Mouse (Mus musculus) heart, embryonic 10.5 days (tissue): Measurements from ENCODE around the gene Srbd1. TPM values are rescaled to one million over a fixed set of nuclear protein-coding genes. Genes with fewer than 3 reads are reported as not detected.

Experiments used
- DNase-seq: peaks from one replicate; pipeline ENCODE4 v3.0.0-alpha.2; 2017; ENCODE audit warnings: low spot score
- H3K27ac ChIP-seq: fragments of 300-500 bp; sonication (generic); 2 replicates; pipeline ENCODE4 v1.5.1; 2016; ENCODE audit warnings: mild to moderate bottlenecking
- H3K27me3 ChIP-seq: fragments of 300-500 bp; sonication (generic); 2 replicates; pipeline ENCODE4 v1.6.1; 2016; ENCODE audit warnings: mild to moderate bottlenecking; ENCODE audit not compliant: poor library complexity, insufficient read depth, severe bottlenecking
- H3K36me3 ChIP-seq: fragments of 300-500 bp; sonication (generic); 2 replicates; pipeline ENCODE4 v1.6.1; 2016; ENCODE audit warnings: mild to moderate bottlenecking, moderate library complexity
- H3K4me1 ChIP-seq: fragments of 300-500 bp; sonication (generic); 2 replicates; pipeline ENCODE4 v1.6.1; 2016; ENCODE audit warnings: mild to moderate bottlenecking
- H3K4me3 ChIP-seq: fragments of 300-500 bp; sonication (generic); 2 replicates; pipeline ENCODE4 v1.5.1; 2016; ENCODE audit warnings: mild to moderate bottlenecking, moderate library complexity
- H3K9me3 ChIP-seq: fragments of 300-500 bp; sonication (generic); 2 replicates; pipeline ENCODE4 v1.6.1; 2016; ENCODE audit warnings: mild to moderate bottlenecking, moderate library complexity
- WGBS: fragments of 180-500 bp; shearing (Covaris S2); methylation state at CpG from one replicate; pipeline ENCODE4 v1.1.7; 2016; 5-methylcytosine and 5-hydroxymethylcytosine counted together
- polyA plus RNA-seq: library from polyadenylated mRNA; unstranded; fragments of >200 nt; fragmentation: Nextera tagmentation; extraction: Ambion mirVana; gene quantifications from 2 replicates; pipeline ENCODE4 v1.2.1, GENCODE M21; 2016

Srbd1 gene
- polyA plus RNA-seq, 1 experiment from 2014 or later = 15.4 TPM

DNA sequence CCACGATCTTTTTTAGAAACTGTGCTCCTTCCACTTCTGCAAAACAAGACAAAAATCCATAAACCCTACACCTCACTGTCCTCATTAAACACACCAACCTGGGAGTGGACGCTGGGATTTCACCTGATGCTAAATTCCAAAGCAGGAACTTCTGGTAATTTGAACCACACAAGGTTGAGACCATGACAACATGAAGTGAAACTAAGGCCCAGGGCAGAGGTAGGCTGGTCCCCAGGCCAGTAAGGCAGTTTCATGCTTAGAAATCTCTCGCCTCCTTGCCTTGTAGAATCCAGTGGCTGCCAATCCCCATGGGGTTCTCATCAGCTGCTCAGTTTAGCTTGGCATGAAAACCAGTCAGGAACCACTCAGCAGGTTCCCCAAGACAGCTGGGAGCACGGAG, 158.4 kb downstream of the Srbd1 start:
- Histone ChIP-seq H3K4me1 (peaks cover 38% of the 10 kb centered on the region), H3K27me3 (no peaks in the 10 kb centered on the region), H3K4me3 (no peak overlapping the region), H3K9me3 (no peaks in the 10 kb centered on the region), H3K27ac (no peak overlapping the region), H3K36me3 (peaks cover 12% of the 10 kb centered on the region; the same call in 1 of the 2 replicates)
- no peak for DNase-seq
- 70% methylated on average over 4 of the region's 4 CpGs for WGBS

DNA sequence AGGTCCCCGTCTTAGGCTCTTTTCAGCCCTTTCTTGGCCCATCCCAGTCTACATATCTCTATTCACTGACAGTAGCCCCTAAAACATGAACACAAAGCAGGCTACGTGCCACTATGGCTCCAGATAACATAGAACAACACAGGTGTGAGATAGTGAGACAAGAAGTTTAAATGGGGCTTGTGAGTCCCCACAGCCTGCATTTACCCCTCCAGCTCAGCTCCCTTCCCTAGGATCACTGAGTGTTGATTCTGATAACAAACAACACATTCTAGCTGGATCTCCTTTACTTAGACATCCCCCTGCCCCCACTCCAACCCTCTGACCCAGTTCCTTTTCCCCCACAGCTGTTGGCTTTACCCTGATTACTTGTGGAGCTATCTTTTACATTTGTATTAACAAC, 158.8 kb downstream of the Srbd1 start:
- Histone ChIP-seq H3K36me3 (peaks cover 12% of the 10 kb centered on the region; the same call in 1 of the 2 replicates), H3K27ac (no peak overlapping the region), H3K4me3 (no peak overlapping the region), H3K27me3 (no peaks in the 10 kb centered on the region), H3K4me1 (peaks cover 38% of the 10 kb centered on the region), H3K9me3 (no peaks in the 10 kb centered on the region)
- DNase-seq = no peak
- 35% methylated on average over 2 of the region's 2 CpGs for WGBS

DNA sequence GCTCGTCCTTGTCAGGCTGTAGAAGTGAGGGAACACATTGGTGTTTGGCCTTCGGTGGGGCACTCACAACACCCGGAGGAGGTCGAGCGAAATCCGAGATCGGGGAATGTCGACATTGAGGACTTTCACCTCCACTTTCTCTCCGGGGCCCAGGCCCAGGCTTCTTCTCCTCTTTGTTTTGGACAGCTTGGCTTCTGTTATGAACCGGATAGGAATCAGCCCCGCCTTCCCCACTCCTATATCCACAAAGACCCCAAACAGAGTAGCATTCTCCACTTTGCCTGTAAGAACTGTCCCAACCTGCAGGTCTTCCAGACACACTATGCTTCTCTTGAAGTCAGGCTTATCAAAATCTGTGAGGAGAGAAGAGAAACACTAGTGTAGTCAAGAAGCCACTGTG, 159.8 kb downstream of the Srbd1 start:
- peaks cover 12% of the 10 kb centered on the region; the same call in 1 of the 2 replicates for H3K36me3 ChIP-seq
- no peaks in the 10 kb centered on the region for H3K9me3 ChIP-seq
- no peak overlapping the region for H3K4me3 ChIP-seq
- H3K4me1 ChIP-seq = peaks cover 38% of the 10 kb centered on the region
- H3K27me3 ChIP-seq = no peaks in the 10 kb centered on the region
- DNase-seq = no peak
- WGBS = 66% methylated on average over 11 of the region's 11 CpGs
- no peak overlapping the region for H3K27ac ChIP-seq

DNA sequence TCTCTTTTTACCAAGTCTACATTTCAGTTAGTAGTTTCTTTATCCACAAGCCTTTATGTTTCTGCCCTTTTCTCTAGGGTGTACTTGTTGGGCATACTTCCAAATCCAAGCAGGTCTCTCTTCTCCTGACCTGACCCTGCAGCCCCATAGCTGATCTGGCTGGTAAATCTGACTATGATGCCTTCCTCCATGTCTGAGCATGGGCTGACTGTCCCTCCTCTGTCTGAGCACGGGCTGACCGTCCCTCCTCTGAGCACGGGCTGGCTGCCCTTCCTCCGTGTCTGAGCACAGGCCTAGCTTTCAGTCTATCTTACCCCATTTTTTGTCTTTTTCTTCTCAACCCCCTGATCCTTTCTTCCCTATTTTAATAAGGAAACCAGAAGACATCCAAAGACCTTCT, 162.7 kb downstream of the Srbd1 start:
- H3K36me3 ChIP-seq = peaks cover 6% of the 10 kb centered on the region; the same call in 1 of the 2 replicates
- H3K4me3 ChIP-seq = no peak overlapping the region
- H3K27me3 ChIP-seq = no peaks in the 10 kb centered on the region
- DNase-seq = no peak
- H3K9me3 ChIP-seq = no peaks in the 10 kb centered on the region
- H3K4me1 ChIP-seq = peaks cover 18% of the 10 kb centered on the region
- WGBS = 92% methylated on average over 4 of the region's 4 CpGs
- no peak overlapping the region for H3K27ac ChIP-seq

DNA sequence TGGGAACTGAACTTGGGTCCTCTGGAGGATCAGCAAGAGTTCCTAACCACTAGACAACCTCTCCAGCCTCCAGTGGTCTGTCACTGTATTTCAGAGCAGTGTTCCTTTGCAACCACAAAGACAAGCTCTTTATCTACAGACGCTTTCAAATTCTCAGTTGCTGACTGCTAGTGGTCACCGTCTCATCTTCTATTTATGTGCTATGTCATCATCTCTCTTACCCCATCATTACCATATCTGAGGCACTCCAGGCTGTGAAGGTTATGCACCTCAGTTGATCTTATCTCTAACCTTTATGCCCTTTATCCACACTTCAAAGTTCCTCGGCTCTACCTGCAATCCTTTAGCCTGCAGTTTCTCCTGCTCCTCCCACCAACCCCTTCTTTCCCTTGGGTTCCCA, 163.1 kb downstream of the Srbd1 start:
- no peak overlapping the region for H3K27ac ChIP-seq
- 71% methylated on average over 3 of the region's 3 CpGs for WGBS
- no peaks in the 10 kb centered on the region for H3K27me3 ChIP-seq
- H3K4me3 ChIP-seq = no peak overlapping the region
- peaks cover 13% of the 10 kb centered on the region for H3K4me1 ChIP-seq
- no peaks in the 10 kb centered on the region for H3K9me3 ChIP-seq
- peaks cover 6% of the 10 kb centered on the region; the same call in 1 of the 2 replicates for H3K36me3 ChIP-seq
- DNase-seq = no peak

DNA sequence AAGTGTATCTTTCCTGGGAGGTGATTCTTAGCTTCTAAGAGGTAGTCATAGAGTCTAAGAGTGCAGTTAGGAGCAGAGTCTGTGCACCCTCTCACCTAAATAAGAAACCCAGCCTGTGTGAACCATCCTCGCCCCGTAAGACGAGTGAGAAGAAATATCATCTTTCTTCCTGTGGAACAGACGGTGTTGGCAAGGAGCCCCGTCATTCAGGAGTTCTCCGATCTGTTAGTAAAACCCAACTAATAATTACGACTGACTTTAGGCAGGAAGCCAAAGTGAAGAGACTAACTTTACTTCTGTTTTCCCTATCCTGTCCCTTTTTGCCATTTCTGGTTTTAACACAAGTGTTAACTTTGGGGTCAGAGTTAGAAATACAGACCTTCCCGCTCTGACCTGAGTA, 166.1 kb downstream of the Srbd1 start:
- H3K4me3 ChIP-seq = no peak overlapping the region
- no peaks in the 10 kb centered on the region for H3K9me3 ChIP-seq
- WGBS = 85% methylated on average over 8 of the region's 8 CpGs
- DNase-seq = no peak
- H3K36me3 ChIP-seq = peaks cover 6% of the 10 kb centered on the region; the same call in 1 of the 2 replicates
- H3K27me3 ChIP-seq = no peaks in the 10 kb centered on the region
- H3K4me1 ChIP-seq = no peaks in the 10 kb centered on the region
- H3K27ac ChIP-seq = no peak overlapping the region

DNA sequence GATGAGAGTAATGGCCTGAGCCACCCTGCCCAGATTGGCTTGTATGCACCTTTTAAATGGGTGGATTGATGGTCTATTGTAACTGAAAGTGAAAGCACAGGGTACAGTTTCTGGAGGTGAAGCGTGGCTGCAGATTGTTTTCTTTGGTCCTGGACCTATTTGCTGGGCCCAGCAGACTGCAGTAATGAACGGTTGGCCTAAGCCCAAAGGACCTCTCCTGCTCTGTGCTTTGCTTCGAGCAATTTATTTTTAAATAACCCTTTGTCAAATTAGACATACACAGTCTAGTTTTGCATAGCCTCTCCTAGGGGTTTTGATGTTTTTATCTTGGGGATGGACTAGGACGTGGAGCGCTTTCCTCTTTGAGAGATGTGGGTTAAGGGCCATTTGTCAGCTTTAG, 169.9 kb downstream of the Srbd1 start:
- no peak for DNase-seq
- H3K27me3 ChIP-seq = no peaks in the 10 kb centered on the region
- H3K4me1 ChIP-seq = no peaks in the 10 kb centered on the region
- no peak overlapping the region for H3K4me3 ChIP-seq
- no peaks in the 10 kb centered on the region for H3K36me3 ChIP-seq
- no peak overlapping the region for H3K27ac ChIP-seq
- H3K9me3 ChIP-seq = no peaks in the 10 kb centered on the region
- WGBS = 78% methylated on average over 5 of the region's 5 CpGs

DNA sequence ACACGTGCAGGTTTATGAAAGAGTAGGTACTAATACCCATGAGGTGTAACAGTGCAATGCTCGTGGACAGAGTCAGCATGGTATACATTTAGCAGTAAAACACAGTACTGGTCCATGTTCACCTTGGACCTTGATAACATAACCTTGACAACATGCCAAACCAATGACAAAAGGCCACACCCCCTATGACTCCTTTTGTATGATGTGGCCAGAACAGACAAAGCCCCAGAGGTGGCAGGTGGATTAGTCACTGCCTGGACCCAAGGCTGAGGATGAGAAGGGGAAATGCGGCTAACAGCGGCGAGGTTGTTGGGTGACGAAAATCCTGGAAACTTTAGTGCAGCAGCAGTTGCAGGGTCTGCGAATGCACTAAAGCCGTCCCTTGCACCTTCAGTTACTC, 170.4 kb downstream of the Srbd1 start:
- Histone ChIP-seq H3K4me3 (no peak overlapping the region), H3K36me3 (no peaks in the 10 kb centered on the region), H3K27ac (no peak overlapping the region), H3K9me3 (no peaks in the 10 kb centered on the region), H3K27me3 (no peaks in the 10 kb centered on the region), H3K4me1 (no peaks in the 10 kb centered on the region)
- DNase-seq = no peak
- 88% methylated on average over 8 of the region's 8 CpGs for WGBS

DNA sequence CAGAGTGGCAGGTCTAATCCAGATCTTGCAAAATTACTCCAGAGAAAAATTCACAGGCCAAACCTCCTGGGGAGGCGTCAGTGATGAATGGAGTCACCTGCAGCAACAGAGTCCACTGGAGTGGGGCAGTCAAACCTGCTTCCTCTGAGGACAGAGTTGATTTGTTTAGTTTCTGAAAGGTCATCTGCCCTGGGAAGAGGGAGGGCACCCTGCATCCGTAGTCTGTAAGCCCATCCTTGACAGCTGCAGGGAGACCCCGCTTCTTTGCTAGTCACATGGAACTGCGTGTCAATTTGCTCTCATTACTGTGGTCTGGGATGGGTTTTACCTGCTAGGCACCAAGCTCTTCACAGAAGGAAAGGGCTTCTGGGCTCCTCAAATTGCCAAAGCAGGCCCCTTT, 173.9 kb downstream of the Srbd1 start:
- Histone ChIP-seq H3K27me3 (no peaks in the 10 kb centered on the region), H3K4me3 (no peak overlapping the region), H3K9me3 (no peaks in the 10 kb centered on the region), H3K4me1 (no peaks in the 10 kb centered on the region), H3K36me3 (no peaks in the 10 kb centered on the region), H3K27ac (no peak overlapping the region)
- 53% methylated on average over 4 of the region's 4 CpGs for WGBS
- DNase-seq = no peak

DNA sequence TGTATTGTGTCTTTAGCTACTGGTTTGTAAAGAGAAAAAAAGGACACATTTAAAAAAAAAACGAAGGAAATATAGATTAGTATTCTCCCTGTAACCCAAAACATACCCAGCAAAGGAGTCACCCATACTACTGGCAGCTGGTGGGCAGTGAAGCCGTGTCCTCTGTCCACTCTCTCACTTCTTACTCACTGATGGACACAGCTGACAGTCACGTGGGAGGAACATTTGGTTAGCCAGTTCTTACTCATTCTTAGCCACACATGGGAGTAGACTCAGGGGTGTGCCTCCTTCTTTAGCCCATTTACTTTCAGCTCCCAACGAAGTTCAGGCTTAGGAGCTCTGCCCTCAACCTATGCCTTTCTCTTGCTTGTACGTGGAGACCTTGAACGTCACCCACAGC, 183.3 kb downstream of the Srbd1 start:
- 62% methylated on average over 6 of the region's 6 CpGs for whole genome bisulfite sequencing
- H3K36me3 ChIP-seq = no peaks in the 10 kb centered on the region
- no peak overlapping the region for H3K4me3 ChIP-seq
- DNase-seq = no peak
- H3K27me3 ChIP-seq = no peaks in the 10 kb centered on the region
- no peak overlapping the region for H3K27ac ChIP-seq
- no peaks in the 10 kb centered on the region for H3K9me3 ChIP-seq
- H3K4me1 ChIP-seq = no peaks in the 10 kb centered on the region

DNA sequence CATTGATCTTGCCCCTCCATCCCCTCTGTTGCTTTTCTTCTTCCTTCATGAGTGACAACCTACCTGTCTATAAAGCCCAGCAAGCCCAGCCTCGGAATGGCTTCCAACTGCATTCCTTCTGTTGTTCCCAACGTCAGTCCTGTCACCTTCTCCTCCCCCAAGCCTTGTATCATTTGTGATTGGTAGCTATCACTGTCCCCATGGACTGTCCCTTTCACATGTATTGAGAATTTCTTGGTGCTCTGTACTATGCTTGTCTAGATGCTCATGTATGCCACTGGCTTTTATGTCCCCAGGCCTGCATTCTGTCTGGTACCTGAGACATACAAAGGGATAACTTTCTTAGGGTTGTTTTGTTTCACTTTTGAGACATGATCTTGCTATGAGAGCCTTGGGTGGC, 193.2 kb downstream of the Srbd1 start:
- H3K27ac ChIP-seq = no peak overlapping the region
- no peak for DNase-seq
- H3K27me3 ChIP-seq = peaks cover 35% of the 10 kb centered on the region
- H3K9me3 ChIP-seq = no peaks in the 10 kb centered on the region
- H3K4me3 ChIP-seq = no peak overlapping the region
- no peaks in the 10 kb centered on the region for H3K36me3 ChIP-seq
- H3K4me1 ChIP-seq = peaks cover 3% of the 10 kb centered on the region; the same call in 1 of the 2 replicates
- WGBS = 81% methylated on average over 2 of the region's 2 CpGs

DNA sequence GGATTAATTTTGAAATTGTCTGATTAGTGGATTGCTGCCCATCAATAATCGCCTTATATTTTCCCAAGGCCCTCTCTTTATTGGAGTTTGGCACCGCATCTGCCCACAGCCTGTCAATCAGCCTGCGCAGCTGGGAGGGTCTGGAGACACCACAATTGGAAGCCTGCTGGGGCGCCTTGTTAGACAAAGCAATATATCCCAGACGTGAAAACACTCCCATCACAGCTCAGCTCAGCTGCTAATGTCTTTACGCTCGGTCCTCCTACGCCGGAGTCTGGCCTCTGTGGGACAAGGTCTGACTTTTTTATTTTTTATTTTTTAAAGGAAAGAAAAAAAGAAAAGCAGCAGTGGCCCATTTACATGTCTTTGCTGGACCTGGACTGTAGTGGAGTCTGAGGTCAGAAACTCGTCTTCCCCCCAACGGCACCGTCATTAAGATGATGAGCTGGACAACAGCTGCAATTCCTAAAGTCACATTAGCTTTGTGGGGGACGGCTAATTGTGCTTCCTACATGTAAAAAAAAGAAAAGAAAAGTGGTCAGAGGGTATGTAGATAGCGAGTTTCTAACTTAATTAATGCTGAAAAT, 195.0 kb downstream of the Srbd1 start:
- Histone ChIP-seq H3K4me3 (no peak overlapping the region), H3K36me3 (no peaks in the 10 kb centered on the region), H3K4me1 (peaks cover 4% of the 10 kb centered on the region; the same call in 1 of the 2 replicates), H3K27me3 (peaks cover 38% of the 10 kb centered on the region), H3K9me3 (no peaks in the 10 kb centered on the region), H3K27ac (no peak overlapping the region)
- no peak for DNase-seq
- 71% methylated on average over 14 of the region's 14 CpGs for whole genome bisulfite sequencing

DNA sequence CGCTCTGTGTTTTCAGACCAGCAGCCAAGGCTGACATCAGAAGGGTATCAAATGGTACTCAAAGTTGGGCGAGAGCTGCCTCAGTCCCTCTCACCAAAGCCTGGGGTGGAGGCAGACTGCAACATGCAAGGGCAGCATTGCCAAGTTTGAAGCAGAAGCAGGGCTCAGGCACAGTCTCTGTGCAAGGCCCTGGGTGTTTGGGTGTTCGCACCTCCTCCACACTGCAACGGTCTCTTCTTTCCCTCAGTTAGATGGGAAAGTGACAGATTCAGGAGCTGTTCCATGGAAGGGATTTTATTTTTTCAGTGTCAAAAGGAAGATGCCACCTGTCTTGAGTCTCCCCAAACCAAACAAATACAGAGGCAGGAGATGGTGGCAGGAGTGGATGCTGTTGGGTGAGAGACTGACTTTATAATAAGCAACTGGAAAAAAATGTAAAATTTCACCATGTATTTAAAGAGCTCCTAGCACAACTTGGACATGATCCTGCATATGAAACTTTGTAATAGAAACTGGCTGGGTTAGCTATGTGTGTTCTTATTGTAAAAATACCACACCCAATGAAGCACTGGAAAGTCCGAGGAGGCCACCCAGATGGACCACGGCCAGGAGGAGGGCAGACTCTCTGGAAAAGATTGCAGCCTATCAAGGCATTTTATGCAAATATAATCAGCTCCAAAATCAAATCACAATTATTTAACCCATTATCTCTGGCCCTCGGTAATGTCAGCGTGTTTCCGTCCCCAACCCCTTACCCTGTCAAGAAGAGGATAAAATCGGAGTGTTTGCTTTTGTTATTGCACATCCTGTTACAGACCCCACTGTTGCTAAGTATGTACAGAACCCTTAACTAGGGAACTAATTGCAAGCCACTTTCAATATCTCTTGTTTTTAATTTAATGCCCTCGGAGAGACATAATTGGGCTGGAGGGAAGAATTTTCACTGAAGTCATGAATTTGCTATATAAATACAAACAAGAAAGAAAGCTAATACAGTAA, 195.8 kb downstream of the Srbd1 start:
- Histone ChIP-seq H3K36me3 (no peaks in the 10 kb centered on the region), H3K27me3 (peaks cover 46% of the 10 kb centered on the region), H3K4me3 (no peak overlapping the region), H3K9me3 (no peaks in the 10 kb centered on the region), H3K27ac (no peak overlapping the region), H3K4me1 (peaks cover 8% of the 10 kb centered on the region; the same call in 1 of the 2 replicates)
- 74% methylated on average over 11 of the region's 11 CpGs for WGBS
- DNase-seq = no peak
